Mouse (Mus musculus): Measurements from ENCODE around the gene Tbcc. TPM values are rescaled to one million over a fixed set of nuclear protein-coding genes. Genes with fewer than 3 reads are reported as not detected.

Tbcc gene
- total and polyA plus RNA-seq, 2 experiments from 2014 or later = 43.1 to 51.2 TPM

GRCm38 (mm10) chr17:46847206-46847605 is 43.3 kb upstream of the Tbcc start:
- ATAC-seq (ENCODE audit: low FRiP score) = no peak
- TF ChIP-seq CTCF (IDR thresholded peaks at IDR 0.05) = no peak
- H3K27me3 ChIP-seq (ENCODE audit: insufficient read depth, low read length) = no peaks in the 10 kb centered on the region
- no peak overlapping the region for H3K27ac ChIP-seq (ENCODE audit: low read depth, low read length)
- no peak for DNase-seq (ENCODE audit: low spot score)
- no peaks in the 10 kb centered on the region for H3K4me1 ChIP-seq (ENCODE audit: insufficient read depth, low read length)
- no peak overlapping the region for H3K9ac ChIP-seq (replicated peaks; ENCODE audit: low read length, poor library complexity, severe bottlenecking)
- H3K36me3 ChIP-seq (ENCODE audit: insufficient read depth, low read length) = no peaks in the 10 kb centered on the region
- WGBS = 88% methylated on average over 7 of the region's 7 CpGs
- no peaks in the 10 kb centered on the region for H3K9me3 ChIP-seq (ENCODE audit: low read length)
- H3K4me3 ChIP-seq (ENCODE audit: low read depth, low read length) = no peak overlapping the region
- no peak overlapping the region for H3K4me2 ChIP-seq (ENCODE audit: low read depth, low read length, poor library complexity, severe bottlenecking)

- 39% methylated on average over 6 of the region's 6 CpGs for WGBS
- Histone ChIP-seq H3K4me3 (ENCODE audit: low read depth, low read length) (no peak overlapping the region), H3K9ac (replicated peaks; ENCODE audit: low read length, poor library complexity, severe bottlenecking) (no peak overlapping the region), H3K27me3 (ENCODE audit: insufficient read depth, low read length) (no peaks in the 10 kb centered on the region), H3K4me2 (ENCODE audit: low read depth, low read length, poor library complexity, severe bottlenecking) (0 out of 2 replicates have a peak overlapping the region, but pooled peaks have one; percentile 9), H3K36me3 (ENCODE audit: insufficient read depth, low read length) (no peaks in the 10 kb centered on the region), H3K9me3 (ENCODE audit: low read length) (no peaks in the 10 kb centered on the region), H3K4me1 (ENCODE audit: insufficient read depth, low read length) (peaks cover 3% of the 10 kb centered on the region), H3K27ac (ENCODE audit: low read depth, low read length) (peak overlapping the region; percentile 27; the same call in 1 of the 2 replicates)
- no peak for ATAC-seq (ENCODE audit: low FRiP score)
- no peak for TF ChIP-seq CTCF (IDR thresholded peaks at IDR 0.05)
- DNase-seq (ENCODE audit: low spot score) = no peak
These were observed 37.8 kb upstream of the Tbcc start for GRCm38 (mm10) chr17:46852725-46853124.

GRCm38 (mm10) chr17:46853281-46853680 is 37.2 kb upstream of the Tbcc start:
- H3K4me2 ChIP-seq (ENCODE audit: low read depth, low read length, poor library complexity, severe bottlenecking) = no peak overlapping the region
- WGBS = 47% methylated on average over 6 of the region's 6 CpGs
- H3K27ac ChIP-seq (ENCODE audit: low read depth, low read length) = peak overlapping the region; percentile 27
- H3K4me1 ChIP-seq (ENCODE audit: insufficient read depth, low read length) = peaks cover 3% of the 10 kb centered on the region
- H3K27me3 ChIP-seq (ENCODE audit: insufficient read depth, low read length) = no peaks in the 10 kb centered on the region
- no peak overlapping the region for H3K4me3 ChIP-seq (ENCODE audit: low read depth, low read length)
- H3K9ac ChIP-seq (replicated peaks; ENCODE audit: low read length, poor library complexity, severe bottlenecking) = no peak overlapping the region
- H3K36me3 ChIP-seq (ENCODE audit: insufficient read depth, low read length) = no peaks in the 10 kb centered on the region
- ATAC-seq (ENCODE audit: low FRiP score) (no peak), DNase-seq (ENCODE audit: low spot score) (peak; percentile 89)
- TF ChIP-seq CTCF (IDR thresholded peaks at IDR 0.05) = no peak
- H3K9me3 ChIP-seq (ENCODE audit: low read length) = no peaks in the 10 kb centered on the region

- Histone ChIP-seq H3K27ac (ENCODE audit: low read depth, low read length) (0 out of 2 replicates have a peak overlapping the region, but pooled peaks have one; percentile 100), H3K27me3 (ENCODE audit: insufficient read depth, low read length) (no peaks in the 10 kb centered on the region), H3K4me1 (ENCODE audit: insufficient read depth, low read length) (peaks cover 3% of the 10 kb centered on the region), H3K9ac (replicated peaks; ENCODE audit: low read length, poor library complexity, severe bottlenecking) (0 out of 2 replicates have a peak overlapping the region, but pooled peaks have one; percentile 1), H3K36me3 (ENCODE audit: insufficient read depth, low read length) (no peaks in the 10 kb centered on the region), H3K4me3 (ENCODE audit: low read depth, low read length) (no peak overlapping the region), H3K4me2 (ENCODE audit: low read depth, low read length, poor library complexity, severe bottlenecking) (no peak overlapping the region), H3K9me3 (ENCODE audit: low read length) (no peaks in the 10 kb centered on the region)
- ATAC-seq (ENCODE audit: low FRiP score) (no peak), DNase-seq (ENCODE audit: low spot score) (no peak)
- TF ChIP-seq CTCF (IDR thresholded peaks at IDR 0.05) = no peak
- WGBS = 78% methylated on average over 7 of the region's 7 CpGs
These were observed 36.4 kb upstream of the Tbcc start for GRCm38 (mm10) chr17:46854096-46854495.

GRCm38 (mm10) chr17:46854640-46855110 is 35.8 kb upstream of the Tbcc start:
- Histone ChIP-seq H3K4me3 (ENCODE audit: low read depth, low read length) (peak overlapping the region; percentile 97; the same call in 1 of the 2 replicates), H3K27me3 (ENCODE audit: insufficient read depth, low read length) (no peaks in the 10 kb centered on the region), H3K4me1 (ENCODE audit: insufficient read depth, low read length) (peaks cover 3% of the 10 kb centered on the region), H3K36me3 (ENCODE audit: insufficient read depth, low read length) (no peaks in the 10 kb centered on the region), H3K9ac (replicated peaks; ENCODE audit: low read length, poor library complexity, severe bottlenecking) (0 out of 2 replicates have a peak overlapping the region, but pooled peaks have one; percentile 1), H3K27ac (ENCODE audit: low read depth, low read length) (peak overlapping the region; percentile 100), H3K9me3 (ENCODE audit: low read length) (no peaks in the 10 kb centered on the region), H3K4me2 (ENCODE audit: low read depth, low read length, poor library complexity, severe bottlenecking) (peak overlapping the region; percentile 59)
- 73% methylated on average over 8 of the region's 8 CpGs for WGBS
- TF ChIP-seq CTCF (IDR thresholded peaks at IDR 0.05) = no peak
- ATAC-seq (ENCODE audit: low FRiP score) (no peak), DNase-seq (ENCODE audit: low spot score) (no peak)

- Histone ChIP-seq H3K36me3 (ENCODE audit: insufficient read depth, low read length) (no peaks in the 10 kb centered on the region), H3K27ac (ENCODE audit: low read depth, low read length) (peak overlapping the region; percentile 100), H3K4me3 (ENCODE audit: low read depth, low read length) (peak overlapping the region; percentile 97), H3K4me1 (ENCODE audit: insufficient read depth, low read length) (peaks cover 3% of the 10 kb centered on the region), H3K9me3 (ENCODE audit: low read length) (no peaks in the 10 kb centered on the region), H3K4me2 (ENCODE audit: low read depth, low read length, poor library complexity, severe bottlenecking) (peak overlapping the region; percentile 59), H3K9ac (replicated peaks; ENCODE audit: low read length, poor library complexity, severe bottlenecking) (peak overlapping the region; percentile 100), H3K27me3 (ENCODE audit: insufficient read depth, low read length) (no peaks in the 10 kb centered on the region)
- TF ChIP-seq CTCF (IDR thresholded peaks at IDR 0.05) = no peak
- ATAC-seq (ENCODE audit: low FRiP score) = no peak
- no peak for DNase-seq (ENCODE audit: low spot score)
- WGBS = 50% methylated on average over 15 of the region's 15 CpGs
These were observed 35.0 kb upstream of the Tbcc start for GRCm38 (mm10) chr17:46855328-46856106.

Measured in midbrain, postnatal 0 days (tissue).